Mouse (Mus musculus) lung, postnatal 0 days (tissue): ENCODE measurements at regions not wholly inside any gene's neighbourhood (a gene's known extent, or its start where the extent isn't known, plus 50 kb on each side); places are given as distances from the start of the nearest gene placed in this dataset.

Experiments
- CTCF ChIP-seq: IDR thresholded peaks from 2 replicates; pipeline ENCODE4 v1.5.1; 2016; ENCODE audit warnings: antibody characterized with exemption, mild to moderate bottlenecking
- EP300 ChIP-seq: IDR thresholded peaks from 2 replicates; pipeline ENCODE4 v1.6.1; 2016; ENCODE audit warnings: antibody characterized with exemption, mild to moderate bottlenecking, control low read depth

GRCm38 (mm10) chr7:136659930-136660329 is 234.5 kb upstream of the Mgmt start:
- TF ChIP-seq CTCF (no peak), EP300 (no peak)
